Mouse (Mus musculus) midbrain, embryonic 11.5 days (tissue): ENCODE measurements around the gene Kdm4b. TPM values are rescaled to one million over a fixed set of nuclear protein-coding genes. Genes with fewer than 3 reads are reported as not detected.

ENCODE experiments used
- ATAC-seq: fragments of 200-750 bp; cut with Nextera tagmentation; 2 replicates; pipeline ENCODE4 v1.8.0; 2017; ENCODE audit warnings: moderate TSS enrichment, moderate library complexity; ENCODE audit not compliant: low FRiP score
- DNase-seq: peaks from one replicate; pipeline ENCODE4 v3.0.0; 2015; ENCODE audit warnings: low spot score; ENCODE audit errors: missing footprints
- H3K27ac ChIP-seq: fragments of 300-500 bp; sonication (generic); 2 replicates; pipeline ENCODE4 v1.5.1; 2014; ENCODE audit warnings: low read depth, low read length
- H3K27me3 ChIP-seq: fragments of 300-500 bp; sonication (generic); 2 replicates; pipeline ENCODE4 v1.6.1; 2014; ENCODE audit warnings: mild to moderate bottlenecking, low read length, moderate library complexity, mixed read lengths; ENCODE audit not compliant: control insufficient read depth, insufficient read depth
- H3K36me3 ChIP-seq: fragments of 300-500 bp; sonication (generic); 2 replicates; pipeline ENCODE4 v1.6.1; 2014; ENCODE audit warnings: mild to moderate bottlenecking, low read length, moderate library complexity, mixed read lengths; ENCODE audit not compliant: control insufficient read depth, insufficient read depth
- H3K4me1 ChIP-seq: fragments of 300-500 bp; sonication (generic); 2 replicates; pipeline ENCODE4 v1.6.1; 2014; ENCODE audit warnings: low read length; ENCODE audit not compliant: control insufficient read depth, insufficient read depth
- H3K4me2 ChIP-seq: fragments of 300-500 bp; sonication (generic); 2 replicates; pipeline ENCODE4 v1.6.1; 2014; ENCODE audit warnings: mild to moderate bottlenecking, moderate library complexity
- H3K4me3 ChIP-seq: fragments of 300-500 bp; sonication (generic); 2 replicates; pipeline ENCODE4 v1.5.1; 2014; ENCODE audit warnings: low read depth, low read length
- H3K9ac ChIP-seq: fragments of 300-500 bp; sonication (generic); 2 replicates; pipeline ENCODE4 v1.6.1; 2014; ENCODE audit warnings: low read length
- H3K9me3 ChIP-seq: fragments of 300-500 bp; sonication (generic); 2 replicates; pipeline ENCODE4 v1.6.1; 2016; ENCODE audit warnings: low read length; ENCODE audit not compliant: control insufficient read depth
- WGBS: fragments of 180-500 bp; shearing (Covaris S2); extraction: QIAGEN DNeasy Blood & Tissue Kit; methylation state at CpG from one replicate; pipeline ENCODE4 v1.1.7; 2014; 5-methylcytosine and 5-hydroxymethylcytosine counted together
- polyA plus RNA-seq: library from polyadenylated mRNA; unstranded; fragments of >200 nt; fragmentation: Nextera tagmentation; extraction: Ambion mirVana; gene quantifications from 2 replicates; pipeline ENCODE4 v1.2.1, GENCODE M21; 2014

Gene Kdm4b
- polyA plus RNA-seq, 1 experiment from 2014 or later = 39.6 TPM

- Histone ChIP-seq H3K36me3 (peaks cover 82% of the 10 kb centered on the region), H3K9me3 (no peaks in the 10 kb centered on the region), H3K27ac (no peak overlapping the region), H3K4me1 (no peaks in the 10 kb centered on the region), H3K4me3 (no peak overlapping the region), H3K4me2 (no peak overlapping the region), H3K9ac (no peak overlapping the region), H3K27me3 (no peaks in the 10 kb centered on the region)
- ATAC-seq = no peak
- 93% methylated on average over 12 of the region's 12 CpGs for WGBS
- DNase-seq = no peak
These were observed 92.4 kb downstream of the Kdm4b start for GRCm38 (mm10) chr17:56418304-56418703.

GRCm38 (mm10) chr17:56420022-56420421, 94.2 kb downstream of the Kdm4b start:
- Histone ChIP-seq H3K4me3 (no peak overlapping the region), H3K9ac (no peak overlapping the region), H3K27ac (no peak overlapping the region), H3K27me3 (peaks cover 2% of the 10 kb centered on the region; the same call in 1 of the 2 replicates), H3K4me2 (no peak overlapping the region), H3K9me3 (no peaks in the 10 kb centered on the region), H3K36me3 (peaks cover 67% of the 10 kb centered on the region), H3K4me1 (peaks cover 3% of the 10 kb centered on the region; the same call in 1 of the 2 replicates)
- 98% methylated on average over 2 of the region's 2 CpGs for WGBS
- ATAC-seq (no peak), DNase-seq (no peak)

DNA sequence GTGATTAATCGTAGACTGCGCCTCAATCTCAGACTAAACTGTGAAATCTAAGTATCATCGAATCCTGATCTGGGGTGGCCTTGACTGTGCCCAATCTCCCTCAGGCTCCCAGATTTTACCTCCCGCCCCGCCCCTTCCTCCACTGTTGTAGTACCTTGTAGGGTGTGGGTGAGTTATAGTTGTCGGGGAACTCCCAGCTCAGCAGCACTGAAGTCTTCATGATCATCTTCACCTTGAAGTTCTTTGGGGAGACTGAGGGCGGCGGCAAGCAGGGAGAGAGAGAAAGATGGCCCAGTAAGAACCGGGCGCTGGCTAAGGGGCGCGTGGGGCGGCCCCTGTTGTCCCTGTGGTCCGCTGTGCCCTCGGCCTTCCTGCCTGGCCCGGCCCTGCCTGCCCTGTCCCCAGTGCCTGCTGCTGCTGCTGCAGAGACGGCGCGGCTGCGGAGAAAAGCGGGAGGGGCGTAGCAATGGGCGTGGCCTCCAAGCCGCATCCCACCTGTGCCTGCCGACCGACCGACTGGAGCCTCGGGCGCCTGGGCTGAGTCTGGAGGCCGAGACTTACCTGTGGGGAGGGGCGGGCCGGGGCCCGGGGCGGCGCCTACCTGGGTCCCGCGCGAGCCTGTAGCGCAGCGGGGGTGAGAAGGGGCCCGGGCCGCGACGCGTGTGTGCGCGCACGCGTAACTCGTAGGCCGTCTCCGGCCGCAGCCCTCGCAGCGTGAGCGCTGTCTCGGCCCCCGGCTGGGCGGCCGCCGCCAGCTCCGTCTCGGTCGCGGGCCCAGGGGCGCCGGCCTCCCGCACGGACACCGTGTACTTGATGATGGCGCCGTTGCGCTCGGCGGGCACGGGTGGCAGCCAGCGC, 99.1 kb downstream of the Kdm4b start:
- no peaks in the 10 kb centered on the region for H3K9me3 ChIP-seq
- H3K4me3 ChIP-seq = peak overlapping the region; percentile 37
- 10% methylated on average over 75 of the region's 77 CpGs for WGBS
- peak overlapping the region; percentile 73 for H3K4me2 ChIP-seq
- DNase-seq (peak; percentile 92), ATAC-seq (peak; percentile 71)
- H3K27ac ChIP-seq = no peak overlapping the region
- peaks cover 6% of the 10 kb centered on the region; the same call in 1 of the 2 replicates for H3K27me3 ChIP-seq
- H3K36me3 ChIP-seq = peaks cover 38% of the 10 kb centered on the region
- H3K4me1 ChIP-seq = peaks cover 14% of the 10 kb centered on the region
- peak overlapping the region; percentile 66 for H3K9ac ChIP-seq

DNA sequence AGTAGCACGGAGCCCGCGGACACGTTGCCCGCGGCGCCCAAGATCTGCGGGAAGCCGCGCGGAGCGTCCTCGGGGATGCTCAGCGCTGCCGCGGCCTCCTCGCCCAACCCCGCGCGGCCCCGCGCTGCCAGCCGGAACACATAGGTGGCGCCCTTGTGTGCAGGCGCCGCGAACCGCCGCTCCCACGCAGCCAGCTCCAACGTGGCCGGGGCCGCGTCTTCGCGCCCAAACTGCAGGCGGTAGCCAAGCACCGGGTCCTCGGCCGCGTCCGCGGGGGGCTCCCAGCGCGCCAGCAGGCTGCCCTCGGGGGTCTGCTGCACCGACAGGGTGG, 99.7 kb downstream of the Kdm4b start:
- H3K9ac ChIP-seq = peak overlapping the region; percentile 66
- peak; percentile 82 for ATAC-seq
- H3K27ac ChIP-seq = no peak overlapping the region
- H3K9me3 ChIP-seq = no peaks in the 10 kb centered on the region
- under 1% methylated on average over 47 of the region's 47 CpGs for WGBS
- peaks cover 32% of the 10 kb centered on the region for H3K36me3 ChIP-seq
- peaks cover 6% of the 10 kb centered on the region; the same call in 1 of the 2 replicates for H3K27me3 ChIP-seq
- H3K4me3 ChIP-seq = peak overlapping the region; percentile 37
- H3K4me2 ChIP-seq = peak overlapping the region; percentile 73
- DNase-seq = peak; percentile 98
- H3K4me1 ChIP-seq = peaks cover 14% of the 10 kb centered on the region

GRCm38 (mm10) chr17:56425941-56426340, 100.1 kb downstream of the Kdm4b start:
- peaks cover 28% of the 10 kb centered on the region for H3K36me3 ChIP-seq
- H3K27ac ChIP-seq = no peak overlapping the region
- peaks cover 14% of the 10 kb centered on the region for H3K4me1 ChIP-seq
- WGBS = 38% methylated on average over 3 of the region's 3 CpGs
- H3K4me3 ChIP-seq = peak overlapping the region; percentile 37
- peak overlapping the region; percentile 73 for H3K4me2 ChIP-seq
- peaks cover 6% of the 10 kb centered on the region; the same call in 1 of the 2 replicates for H3K27me3 ChIP-seq
- H3K9me3 ChIP-seq = no peaks in the 10 kb centered on the region
- ATAC-seq = no peak; the same call in 1 of the 2 replicates
- DNase-seq = no peak
- peak overlapping the region; percentile 66 for H3K9ac ChIP-seq

GRCm38 (mm10) chr17:56427857-56428256, 102.0 kb downstream of the Kdm4b start:
- ATAC-seq = no peak
- DNase-seq = no peak
- WGBS = 79% methylated on average over 26 of the region's 28 CpGs
- Histone ChIP-seq H3K9ac (no peak overlapping the region; the same call in 1 of the 2 replicates), H3K9me3 (no peaks in the 10 kb centered on the region), H3K27me3 (peaks cover 6% of the 10 kb centered on the region; the same call in 1 of the 2 replicates), H3K4me2 (no peak overlapping the region), H3K27ac (no peak overlapping the region), H3K4me3 (no peak overlapping the region), H3K36me3 (peaks cover 21% of the 10 kb centered on the region), H3K4me1 (peaks cover 14% of the 10 kb centered on the region)

GRCm38 (mm10) chr17:56431582-56431981, 105.7 kb downstream of the Kdm4b start:
- no peak for DNase-seq
- H3K27ac ChIP-seq = no peak overlapping the region
- H3K4me2 ChIP-seq = no peak overlapping the region
- no peaks in the 10 kb centered on the region for H3K4me1 ChIP-seq
- peaks cover 42% of the 10 kb centered on the region for H3K36me3 ChIP-seq
- WGBS = 92% methylated on average over 3 of the region's 3 CpGs
- ATAC-seq = no peak
- 0 out of 2 replicates have a peak, but pooled peaks cover under 1% of the 10 kb centered on the region for H3K27me3 ChIP-seq
- H3K9me3 ChIP-seq = no peaks in the 10 kb centered on the region
- H3K4me3 ChIP-seq = no peak overlapping the region
- no peak overlapping the region for H3K9ac ChIP-seq

- Histone ChIP-seq H3K27me3 (no peaks in the 10 kb centered on the region), H3K27ac (no peak overlapping the region), H3K4me3 (no peak overlapping the region), H3K36me3 (peaks cover 42% of the 10 kb centered on the region), H3K4me1 (peaks cover 2% of the 10 kb centered on the region; the same call in 1 of the 2 replicates), H3K4me2 (no peak overlapping the region), H3K9ac (no peak overlapping the region), H3K9me3 (peaks cover 5% of the 10 kb centered on the region; the same call in 1 of the 2 replicates)
- 0 out of 2 replicates have a peak, but pooled peaks have one; percentile 15 for ATAC-seq
- 80% methylated on average over 15 of the region's 15 CpGs for WGBS
- DNase-seq = no peak
These were observed 114.0 kb downstream of the Kdm4b start for GRCm38 (mm10) chr17:56439731-56440460.

DNA sequence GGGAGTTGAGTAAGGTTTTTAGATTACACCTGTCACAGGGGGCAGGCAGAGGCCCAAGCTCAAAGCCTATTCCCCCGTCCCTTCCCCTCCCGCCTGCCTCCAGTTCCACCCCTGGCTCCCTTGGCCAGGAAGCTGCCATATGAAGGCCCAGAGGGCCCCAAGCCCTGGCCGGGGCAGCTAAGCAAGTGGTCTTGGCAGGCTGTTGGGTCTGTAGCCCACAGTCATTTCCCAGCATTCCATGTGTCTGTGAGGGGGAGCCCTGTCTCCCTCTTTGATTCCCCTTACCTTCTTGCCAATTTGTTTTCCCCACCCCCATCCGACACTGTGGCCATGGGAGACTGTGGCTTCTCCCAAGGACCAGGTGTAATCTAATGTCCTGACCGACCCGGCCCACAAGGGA, 116.5 kb downstream of the Kdm4b start:
- DNase-seq (no peak), ATAC-seq (no peak)
- peaks cover 12% of the 10 kb centered on the region for H3K4me1 ChIP-seq
- no peak overlapping the region for H3K4me3 ChIP-seq
- WGBS = 89% methylated on average over 6 of the region's 6 CpGs
- H3K9ac ChIP-seq = no peak overlapping the region
- H3K36me3 ChIP-seq = peaks cover 21% of the 10 kb centered on the region
- no peak overlapping the region for H3K4me2 ChIP-seq
- H3K27me3 ChIP-seq = no peaks in the 10 kb centered on the region
- H3K27ac ChIP-seq = no peak overlapping the region
- peaks cover 3% of the 10 kb centered on the region; the same call in 1 of the 2 replicates for H3K9me3 ChIP-seq
